Mouse (Mus musculus): ENCODE results near the gene Ifna7. TPM values are rescaled to one million over a fixed set of nuclear protein-coding genes. Genes with fewer than 3 reads are reported as not detected.
"Not testable (repeated sequence)": the region's sequence is repeated elsewhere in the genome, so short reads cannot be mapped to it uniquely, and the experiment has no call there.

Ifna7 gene
- total RNA-seq, 1 experiment = not detected

DNA sequence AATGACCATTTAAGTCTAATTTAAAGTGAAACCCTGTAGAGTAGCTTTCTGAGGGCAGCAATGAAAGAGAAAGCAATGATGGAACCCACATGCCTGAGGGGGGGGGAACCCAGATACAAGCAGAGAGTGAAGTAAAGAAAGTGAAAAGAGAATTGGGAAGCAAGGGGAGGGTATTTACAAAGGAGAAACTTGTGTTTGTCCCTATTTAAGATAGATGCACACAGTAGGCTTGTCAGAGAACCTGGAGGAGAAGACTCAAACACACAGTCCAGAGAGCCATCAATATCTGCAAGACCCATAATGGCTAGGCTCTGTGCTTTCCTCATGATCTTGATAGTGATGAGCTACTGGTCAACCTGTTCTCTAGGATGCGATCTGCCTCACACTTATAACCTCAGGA lies 3.6 kb downstream of the Ifna7 start, which contains the start of gene Ifna11:
Ifna11 (plus strand) TSS at position 301 of the 400 bp plus-strand sequence.
- TF ChIP-seq ZNF384 (IDR thresholded peaks at IDR 0.05; ENCODE audit: low read depth, low read length) = no peak
- TF ChIP-seq MAFK (IDR thresholded peaks at IDR 0.05; ENCODE audit: insufficient read depth, low read depth, low read length) = no peak
- TF ChIP-seq CHD2 (IDR thresholded peaks at IDR 0.05; ENCODE audit: low read depth, low read length) = no peak
- no peak for TF ChIP-seq ZC3H11A (IDR thresholded peaks at IDR 0.05; ENCODE audit: borderline replicate concordance, low read depth, low read length)
- no peak for TF ChIP-seq HCFC1 (IDR thresholded peaks at IDR 0.05; ENCODE audit: borderline replicate concordance, insufficient read depth, low read length)
- H3K9ac ChIP-seq (ENCODE audit: insufficient read depth, low read depth, low read length, poor library complexity, severe bottlenecking) = no peak within 1 kb of the TSS

GRCm38 (mm10) chr4:88822995-88823394 lies 7.0 kb downstream of the Ifna7 start:
- TF ChIP-seq ZNF384 (IDR thresholded peaks at IDR 0.05; ENCODE audit: low read depth, low read length) = no peak
- TF ChIP-seq MAFK (IDR thresholded peaks at IDR 0.05; ENCODE audit: insufficient read depth, low read depth, low read length) = no peak
- no peak for TF ChIP-seq CHD2 (IDR thresholded peaks at IDR 0.05; ENCODE audit: low read depth, low read length)
- TF ChIP-seq HCFC1 (IDR thresholded peaks at IDR 0.05; ENCODE audit: borderline replicate concordance, insufficient read depth, low read length) = no peak
- TF ChIP-seq ZC3H11A (IDR thresholded peaks at IDR 0.05; ENCODE audit: borderline replicate concordance, low read depth, low read length) = no peak

More for the DNA sequence above, 3.6 kb downstream of the Ifna7 start, which contains the start of gene Ifna11:
- Histone ChIP-seq H3K4me3 (ENCODE audit: insufficient read depth in 1 of 2, low read depth in 1 of 2, low read length in 2 of 2, poor library complexity in 1 of 2, severe bottlenecking in 1 of 2) (no peak within 1 kb of the TSS), H3K4me1 (ENCODE audit: control insufficient read depth in 2 of 2, insufficient read depth in 2 of 2, low read length in 2 of 2, poor library complexity in 1 of 2) (no peaks in the 10 kb centered on the region), H3K9me3 (ENCODE audit: control insufficient read depth, insufficient read depth, low read depth, low read length) (no peaks in the 10 kb centered on the region), H3K36me3 (ENCODE audit: control insufficient read depth, insufficient read depth, low read length, poor library complexity, severe bottlenecking) (no peaks in the 10 kb centered on the region), H3K27ac (ENCODE audit: insufficient read depth, low read depth, low read length, poor library complexity, severe bottlenecking) (no peak within 1 kb of the TSS)
- no peak for DNase-seq (ENCODE audit: low read depth, low spot score)
- in situ Hi-C loops (cut with MboI; ENCODE audit: low sequenced_read_pairs in 2 of 2, unreplicated experiment in 2 of 2) = no loop called here

DNA sequence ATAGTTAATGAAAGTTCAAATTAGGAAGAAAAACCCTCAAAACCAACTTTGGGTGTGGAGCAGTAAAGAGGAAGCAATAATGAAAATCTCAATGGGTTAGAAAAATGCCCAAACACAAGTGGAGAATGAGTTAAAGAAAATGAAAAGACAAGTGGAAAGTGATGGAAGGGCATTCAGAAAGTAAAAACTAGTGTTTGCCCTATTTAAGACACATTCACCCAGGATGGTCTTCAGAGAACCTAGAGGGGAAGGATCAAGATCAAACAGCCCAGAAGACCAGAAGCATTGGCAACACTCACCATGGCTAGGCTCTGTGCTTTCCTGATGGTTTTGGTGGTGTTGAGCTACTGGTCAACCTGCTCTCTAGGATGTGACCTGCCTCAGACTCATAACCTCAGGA lies 11.1 kb downstream of the Ifna7 start, which contains the start of gene Ifna6:
Ifna6 (plus strand) TSS at position 301 of the 400 bp plus-strand sequence.
- H3K9ac ChIP-seq (ENCODE audit: insufficient read depth, low read depth, low read length, poor library complexity, severe bottlenecking); H3K36me3 ChIP-seq (ENCODE audit: control insufficient read depth, insufficient read depth, low read length, poor library complexity, severe bottlenecking); H3K4me3 ChIP-seq (ENCODE audit: insufficient read depth in 1 of 2, low read depth in 1 of 2, low read length in 2 of 2, poor library complexity in 1 of 2, severe bottlenecking in 1 of 2); H3K9me3 ChIP-seq (ENCODE audit: control insufficient read depth, insufficient read depth, low read depth, low read length); DNase-seq (ENCODE audit: low read depth, low spot score); H3K27ac ChIP-seq (ENCODE audit: insufficient read depth, low read depth, low read length, poor library complexity, severe bottlenecking); H3K4me1 ChIP-seq (ENCODE audit: control insufficient read depth in 2 of 2, insufficient read depth in 2 of 2, low read length in 2 of 2, poor library complexity in 1 of 2); in situ Hi-C loops (cut with MboI; ENCODE audit: low sequenced_read_pairs in 2 of 2, unreplicated experiment in 2 of 2): not testable (repeated sequence)

More at GRCm38 (mm10) chr4:88822995-88823394, 7.0 kb downstream of the Ifna7 start:
- no peak overlapping the region for H3K9ac ChIP-seq (ENCODE audit: insufficient read depth, low read depth, low read length, poor library complexity, severe bottlenecking)
- H3K36me3 ChIP-seq (ENCODE audit: control insufficient read depth, insufficient read depth, low read length, poor library complexity, severe bottlenecking) = no peaks in the 10 kb centered on the region
- H3K4me3 ChIP-seq (ENCODE audit: insufficient read depth in 1 of 2, low read depth in 1 of 2, low read length in 2 of 2, poor library complexity in 1 of 2, severe bottlenecking in 1 of 2) = no peak overlapping the region
- in situ Hi-C loops (cut with MboI; ENCODE audit: low sequenced_read_pairs in 2 of 2, unreplicated experiment in 2 of 2) = no loop called here
- H3K4me1 ChIP-seq (ENCODE audit: control insufficient read depth in 2 of 2, insufficient read depth in 2 of 2, low read length in 2 of 2, poor library complexity in 1 of 2) = no peaks in the 10 kb centered on the region
- no peak for DNase-seq (ENCODE audit: low read depth, low spot score)
- no peak overlapping the region for H3K27ac ChIP-seq (ENCODE audit: insufficient read depth, low read depth, low read length, poor library complexity, severe bottlenecking)
- H3K9me3 ChIP-seq (ENCODE audit: control insufficient read depth, insufficient read depth, low read depth, low read length) = no peaks in the 10 kb centered on the region

DNA sequence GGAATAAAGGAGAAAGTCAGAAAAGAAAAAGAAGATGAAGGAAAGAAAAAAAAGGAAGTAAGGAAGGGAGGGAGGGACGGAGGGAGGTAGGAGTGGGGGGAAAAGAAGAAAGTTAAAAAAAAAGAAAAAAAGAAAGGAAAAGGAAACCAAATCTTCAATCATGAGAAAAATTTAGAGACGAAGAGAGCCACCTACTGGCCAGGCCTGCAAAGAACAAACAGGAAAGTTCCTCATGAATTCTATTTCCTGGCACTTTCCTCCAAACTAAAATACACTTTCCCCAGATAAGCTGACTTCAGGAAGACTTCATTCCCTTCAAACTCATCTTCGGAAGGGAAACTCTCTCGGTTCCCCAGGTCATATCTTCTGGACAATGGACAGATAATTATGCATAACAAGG lies 14.5 kb downstream of the Ifna7 start:
- no peak overlapping the region for H3K4me3 ChIP-seq (ENCODE audit: insufficient read depth in 1 of 2, low read depth in 1 of 2, low read length in 2 of 2, poor library complexity in 1 of 2, severe bottlenecking in 1 of 2)
- H3K9ac ChIP-seq (ENCODE audit: insufficient read depth, low read depth, low read length, poor library complexity, severe bottlenecking) = no peak overlapping the region
- no peak overlapping the region for H3K27ac ChIP-seq (ENCODE audit: insufficient read depth, low read depth, low read length, poor library complexity, severe bottlenecking)
- in situ Hi-C loops (cut with MboI; ENCODE audit: low sequenced_read_pairs in 2 of 2, unreplicated experiment in 2 of 2) = no loop called here
- no peaks in the 10 kb centered on the region for H3K36me3 ChIP-seq (ENCODE audit: control insufficient read depth, insufficient read depth, low read length, poor library complexity, severe bottlenecking)
- no peaks in the 10 kb centered on the region for H3K9me3 ChIP-seq (ENCODE audit: control insufficient read depth, insufficient read depth, low read depth, low read length)
- no peak for DNase-seq (ENCODE audit: low read depth, low spot score)
- no peaks in the 10 kb centered on the region for H3K4me1 ChIP-seq (ENCODE audit: control insufficient read depth in 2 of 2, insufficient read depth in 2 of 2, low read length in 2 of 2, poor library complexity in 1 of 2)
- TF ChIP-seq ZC3H11A (IDR thresholded peaks at IDR 0.05; ENCODE audit: borderline replicate concordance, low read depth, low read length) (no peak), CHD2 (IDR thresholded peaks at IDR 0.05; ENCODE audit: low read depth, low read length) (no peak), HCFC1 (IDR thresholded peaks at IDR 0.05; ENCODE audit: borderline replicate concordance, insufficient read depth, low read length) (no peak), MAFK (IDR thresholded peaks at IDR 0.05; ENCODE audit: insufficient read depth, low read depth, low read length) (no peak), ZNF384 (IDR thresholded peaks at IDR 0.05; ENCODE audit: low read depth, low read length) (no peak)

GRCm38 (mm10) chr4:88835225-88835624 lies 19.2 kb downstream of the Ifna7 start, which contains the start of gene Ifna5:
Gene Ifna5, plus strand, starts transcription at chr4:88835525.
- in situ Hi-C loops (cut with MboI; ENCODE audit: low sequenced_read_pairs in 2 of 2, unreplicated experiment in 2 of 2); H3K36me3 ChIP-seq (ENCODE audit: control insufficient read depth, insufficient read depth, low read length, poor library complexity, severe bottlenecking); H3K4me1 ChIP-seq (ENCODE audit: control insufficient read depth in 2 of 2, insufficient read depth in 2 of 2, low read length in 2 of 2, poor library complexity in 1 of 2): not testable (repeated sequence)

More at GRCm38 (mm10) chr4:88835225-88835624, 19.2 kb downstream of the Ifna7 start, which contains the start of gene Ifna5:
- H3K27ac ChIP-seq (ENCODE audit: insufficient read depth, low read depth, low read length, poor library complexity, severe bottlenecking); H3K9me3 ChIP-seq (ENCODE audit: control insufficient read depth, insufficient read depth, low read depth, low read length); H3K9ac ChIP-seq (ENCODE audit: insufficient read depth, low read depth, low read length, poor library complexity, severe bottlenecking); DNase-seq (ENCODE audit: low read depth, low spot score); H3K4me3 ChIP-seq (ENCODE audit: insufficient read depth in 1 of 2, low read depth in 1 of 2, low read length in 2 of 2, poor library complexity in 1 of 2, severe bottlenecking in 1 of 2): not testable (repeated sequence)
